Mouse (Mus musculus): ENCODE data around the gene Atp9a.

GRCm38 (mm10) chr2:168702266-168702665, 39.9 kb downstream of the Atp9a start:
- TF ChIP-seq CTCF (IDR thresholded peaks at IDR 0.05; ENCODE audit: low read depth) = no peak
- no peak for TF ChIP-seq EP300 (IDR thresholded peaks at IDR 0.05; ENCODE audit: low read depth)

All from liver, embryonic 14.5 days (tissue).